Comparison of ENCODE assay signal across 17 mouse cellular contexts in the genomic region with DNA sequence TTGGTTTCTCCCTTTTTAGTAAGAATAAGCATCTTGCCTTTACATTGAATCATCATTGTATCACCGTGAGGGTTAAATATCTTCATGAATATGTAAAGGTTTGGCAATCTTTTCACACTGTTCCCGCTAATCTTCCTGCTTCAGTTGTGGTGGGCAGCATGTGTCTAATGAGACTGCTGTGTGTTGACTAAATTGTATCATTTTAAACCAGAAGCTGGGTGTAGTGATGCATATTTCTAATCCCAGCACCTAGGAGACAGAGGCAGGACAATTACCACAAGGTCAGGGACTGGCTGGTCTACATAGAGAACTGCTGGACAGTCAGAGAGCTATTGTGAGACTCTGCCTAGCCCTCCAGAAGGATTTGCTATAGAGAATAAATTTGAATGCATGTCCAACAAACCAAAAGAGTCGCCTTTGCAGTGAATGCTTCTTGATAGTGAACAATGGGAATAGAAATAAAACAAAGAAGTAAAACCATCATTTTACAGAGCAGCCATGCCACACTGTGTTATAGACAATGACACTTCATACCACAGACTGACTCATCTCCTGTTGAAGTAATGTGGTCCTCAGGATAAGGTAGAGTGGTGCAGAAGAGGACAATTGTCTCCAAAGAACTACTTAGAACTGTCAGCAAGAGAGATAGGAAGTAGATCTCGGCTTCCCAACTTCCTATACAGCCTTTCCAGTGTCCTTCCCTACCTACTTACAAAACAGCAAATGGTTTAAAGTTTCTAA.
DNase-seq lines count a peak whose midpoint lies in the region; ATAC-seq and TF ChIP-seq lines count a peak whose summit lies in the region.
"Had no signal": no experiment of that assay in that cellular context is flagged by ENCODE, and none has a peak within 500 bp of the region (broad histone marks: within the 10 kb centered on the region; RNA-seq: fewer than 3 reads in every experiment).

No protein-coding gene starts in this region.

- TF ChIP-seq CTCF in hindbrain, postnatal 0 days (IDR thresholded peaks at IDR 0.05; ENCODE audit: low read depth): no peak

- H3K27me3 ChIP-seq in hindbrain, embryonic 10.5 days (ENCODE audit: insufficient read depth, poor library complexity, severe bottlenecking): no peaks in the 10 kb centered on the region
- no peaks in the 10 kb centered on the region for H3K27me3 ChIP-seq in hindbrain, postnatal 0 days (ENCODE audit: insufficient read depth, low read length)
- no peaks in the 10 kb centered on the region for H3K27me3 ChIP-seq in forebrain, embryonic 14.5 days (replicated peaks; ENCODE audit: control insufficient read depth, insufficient read depth, low read length)
- no peaks in the 10 kb centered on the region for H3K27me3 ChIP-seq in hindbrain, embryonic 16.5 days (replicated peaks; ENCODE audit: control insufficient read depth, insufficient read depth, low read length)
- H3K27me3 ChIP-seq in heart, embryonic 12.5 days (replicated peaks): no peaks in the 10 kb centered on the region
- H3K27me3 ChIP-seq: embryonic facial prominence, embryonic 15.5 days had no signal

- H3K36me3 ChIP-seq in hindbrain, embryonic 10.5 days: no peaks in the 10 kb centered on the region
- no peaks in the 10 kb centered on the region for H3K36me3 ChIP-seq in hindbrain, postnatal 0 days (ENCODE audit: insufficient read depth, low read length)
- H3K36me3 ChIP-seq in forebrain, embryonic 14.5 days (ENCODE audit: control insufficient read depth, insufficient read depth, low read length): no peaks in the 10 kb centered on the region
- H3K36me3 ChIP-seq in hindbrain, embryonic 16.5 days (ENCODE audit: control insufficient read depth, insufficient read depth, low read length): no peaks in the 10 kb centered on the region
- H3K36me3 ChIP-seq in heart, embryonic 12.5 days: no peaks in the 10 kb centered on the region
- H3K36me3 ChIP-seq: embryonic facial prominence, embryonic 15.5 days had no signal

- 48% methylated on average over 4 of the region's 4 CpGs for WGBS in hindbrain, embryonic 10.5 days
- 25% methylated on average over 4 of the region's 4 CpGs for WGBS in hindbrain, postnatal 0 days
- 18% methylated on average over 4 of the region's 4 CpGs for WGBS in forebrain, embryonic 14.5 days
- 30% methylated on average over 4 of the region's 4 CpGs for WGBS in hindbrain, embryonic 16.5 days
- WGBS in heart, embryonic 12.5 days: 70% methylated on average over 4 of the region's 4 CpGs

- peak overlapping the region; percentile 60 for H3K27ac ChIP-seq in hindbrain, embryonic 10.5 days
- H3K27ac ChIP-seq in hindbrain, postnatal 0 days: no peak overlapping the region
- H3K27ac ChIP-seq in forebrain, embryonic 14.5 days (ENCODE audit: low read depth, low read length): peak overlapping the region; percentile 41; the same call in 1 of the 2 replicates
- no peak overlapping the region for H3K27ac ChIP-seq in hindbrain, embryonic 16.5 days (ENCODE audit: low read depth, low read length)
- H3K27ac ChIP-seq in heart, embryonic 12.5 days (ENCODE audit: poor library complexity, severe bottlenecking): no peak overlapping the region
- H3K27ac ChIP-seq: embryonic facial prominence, embryonic 15.5 days; heart, adult 2 months had no signal

- no peak overlapping the region for H3K9ac ChIP-seq in hindbrain, postnatal 0 days (replicated peaks; ENCODE audit: low read length)
- H3K9ac ChIP-seq in forebrain, embryonic 14.5 days (ENCODE audit: low read length): no peak overlapping the region
- no peak overlapping the region for H3K9ac ChIP-seq in hindbrain, embryonic 16.5 days (ENCODE audit: low read depth, low read length)
- H3K9ac ChIP-seq in heart, embryonic 12.5 days: no peak overlapping the region
- H3K9ac ChIP-seq: embryonic facial prominence, embryonic 15.5 days had no signal

- peak; percentile 5 for DNase-seq in hindbrain, embryonic 10.5 days (ENCODE audit: low spot score)
- no peak for DNase-seq in hindbrain, postnatal 0 days (ENCODE audit: low spot score)
- peak; percentile 21 for DNase-seq in Muller cell, postnatal 12 days (ENCODE audit: inconsistent ontology term)
- DNase-seq in forebrain, embryonic 14.5 days (ENCODE audit: low spot score): peak; percentile 72
- DNase-seq in urinary bladder, postnatal 4 days (ENCODE audit: low spot score in 2 of 2): no peak
- no peak for DNase-seq in cerebellum, postnatal 10 days
- DNase-seq: adrenal gland, postnatal 10 days; cerebellum, adult 2 months; heart, adult 2 months; kidney, adult 2 months; kidney, postnatal 36 days; lung, adult 18-20 months; lung, postnatal 36 days; thymus, adult 18-20 months had no signal

- H3K4me3 ChIP-seq in hindbrain, embryonic 10.5 days: no peak overlapping the region
- H3K4me3 ChIP-seq in hindbrain, postnatal 0 days (ENCODE audit: low read length): no peak overlapping the region
- H3K4me3 ChIP-seq in forebrain, embryonic 14.5 days (ENCODE audit: low read depth, low read length): no peak overlapping the region
- no peak overlapping the region for H3K4me3 ChIP-seq in hindbrain, embryonic 16.5 days (ENCODE audit: low read length)
- no peak overlapping the region for H3K4me3 ChIP-seq in heart, embryonic 12.5 days
- H3K4me3 ChIP-seq: embryonic facial prominence, embryonic 15.5 days; heart, adult 2 months had no signal

- peaks cover 22% of the 10 kb centered on the region for H3K4me1 ChIP-seq in hindbrain, embryonic 10.5 days (replicated peaks)
- H3K4me1 ChIP-seq in hindbrain, postnatal 0 days (ENCODE audit: insufficient read depth, low read length): no peaks in the 10 kb centered on the region; the same call in 1 of the 2 replicates
- H3K4me1 ChIP-seq in forebrain, embryonic 14.5 days (ENCODE audit: control insufficient read depth, insufficient read depth, low read length): peaks cover 20% of the 10 kb centered on the region
- H3K4me1 ChIP-seq in hindbrain, embryonic 16.5 days (ENCODE audit: control insufficient read depth, insufficient read depth, low read depth, low read length): peaks cover 2% of the 10 kb centered on the region; the same call in 1 of the 2 replicates
- no peaks in the 10 kb centered on the region for H3K4me1 ChIP-seq in heart, embryonic 12.5 days (replicated peaks)
- H3K4me1 ChIP-seq: embryonic facial prominence, embryonic 15.5 days had no signal

- ATAC-seq in hindbrain, postnatal 0 days: no peak
- peak; percentile 70 for ATAC-seq in forebrain, embryonic 14.5 days
- ATAC-seq in hindbrain, embryonic 16.5 days: peak; percentile 53
- ATAC-seq in heart, embryonic 12.5 days (ENCODE audit: insufficient number of reproducible peaks, low FRiP score): no peak

- no peak overlapping the region for H3K4me2 ChIP-seq in hindbrain, postnatal 0 days (ENCODE audit: low read depth, low read length)
- no peak overlapping the region for H3K4me2 ChIP-seq in forebrain, embryonic 14.5 days (ENCODE audit: low read length)
- H3K4me2 ChIP-seq in hindbrain, embryonic 16.5 days (ENCODE audit: low read length): no peak overlapping the region
- H3K4me2 ChIP-seq in heart, embryonic 12.5 days: no peak overlapping the region
- H3K4me2 ChIP-seq: embryonic facial prominence, embryonic 15.5 days had no signal

- H3K9me3 ChIP-seq in hindbrain, embryonic 10.5 days: no peaks in the 10 kb centered on the region
- no peaks in the 10 kb centered on the region for H3K9me3 ChIP-seq in hindbrain, postnatal 0 days (ENCODE audit: low read length)
- no peaks in the 10 kb centered on the region for H3K9me3 ChIP-seq in forebrain, embryonic 14.5 days (replicated peaks; ENCODE audit: control insufficient read depth, low read length)
- no peaks in the 10 kb centered on the region for H3K9me3 ChIP-seq in hindbrain, embryonic 16.5 days (ENCODE audit: control insufficient read depth, low read length)
- H3K9me3 ChIP-seq in heart, embryonic 12.5 days (replicated peaks): no peaks in the 10 kb centered on the region
- H3K9me3 ChIP-seq: embryonic facial prominence, embryonic 15.5 days had no signal

Comparison
In these comparisons a context has a peak if more than half of its experiments do, and no peak if none do; other contexts are left out.
1. DNase-seq: peak in hindbrain, embryonic 10.5 days (single experiment), Muller cell, postnatal 12 days (single experiment) and forebrain, embryonic 14.5 days (single experiment); none in hindbrain, postnatal 0 days (single experiment), urinary bladder, postnatal 4 days (0 of 2) and cerebellum, postnatal 10 days (0 of 2).
2. H3K27ac ChIP-seq: peak in hindbrain, embryonic 10.5 days (single experiment) and forebrain, embryonic 14.5 days (single experiment); none in hindbrain, postnatal 0 days (single experiment), hindbrain, embryonic 16.5 days (single experiment) and heart, embryonic 12.5 days (single experiment).
3. ATAC-seq: peak in forebrain, embryonic 14.5 days (single experiment) and hindbrain, embryonic 16.5 days (single experiment); none in hindbrain, postnatal 0 days (single experiment) and heart, embryonic 12.5 days (single experiment).